ENCODE assay signal across 25 mouse cellular contexts in the genomic region with DNA sequence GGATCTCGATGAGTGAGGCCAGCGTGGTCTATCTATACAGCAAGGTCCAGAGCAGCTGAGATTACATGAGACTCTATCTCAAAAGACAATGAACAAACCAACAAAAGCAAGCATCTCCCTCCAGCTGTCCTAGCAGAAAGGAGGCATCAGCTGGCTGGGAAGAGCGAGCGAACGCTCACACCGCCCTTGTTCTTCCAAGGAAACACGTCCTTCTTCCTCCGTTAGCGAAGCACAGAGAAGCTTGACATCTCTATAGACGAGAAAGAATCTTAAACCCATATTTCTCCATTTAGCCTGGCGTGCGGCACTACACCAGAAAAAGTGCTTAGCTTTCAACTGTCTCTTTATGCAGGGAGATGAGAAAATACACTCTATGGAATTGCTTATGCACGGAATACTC. TPM values are rescaled to one million over a fixed set of nuclear protein-coding genes. Genes with fewer than 3 reads are reported as not detected.
DNase-seq lines count a peak whose midpoint lies in the region; ATAC-seq and TF ChIP-seq lines count a peak whose summit lies in the region.
"Had no signal": no experiment of that assay in that cellular context is flagged by ENCODE, and none has a peak within 500 bp of the region (broad histone marks: within the 10 kb centered on the region; RNA-seq: fewer than 3 reads in every experiment).

No protein-coding gene starts in this region.

- 72% methylated on average over 13 of the region's 13 CpGs for WGBS in neural tube, embryonic 13.5 days
- 71% methylated on average over 13 of the region's 13 CpGs for WGBS in neural tube, embryonic 15.5 days

- no peak overlapping the region for H3K4me2 ChIP-seq in neural tube, embryonic 13.5 days
- no peak overlapping the region for H3K4me2 ChIP-seq in neural tube, embryonic 15.5 days
- H3K4me2 ChIP-seq: forebrain, embryonic 13.5 days; heart, embryonic 12.5 days; heart, embryonic 15.5 days; hindbrain, embryonic 15.5 days had no signal

- H3K4me1 ChIP-seq in neural tube, embryonic 13.5 days (replicated peaks): no peaks in the 10 kb centered on the region
- H3K4me1 ChIP-seq in neural tube, embryonic 15.5 days: no peaks in the 10 kb centered on the region
- H3K4me1 ChIP-seq: forebrain, embryonic 10.5 days; forebrain, embryonic 13.5 days; heart, embryonic 12.5 days; heart, embryonic 15.5 days; hindbrain, embryonic 10.5 days; hindbrain, embryonic 15.5 days had no signal

- DNase-seq in frontal cortex, postnatal 36 days (ENCODE audit: low spot score in 2 of 2): peak; percentile 36 to 60
- no peak for DNase-seq in frontal cortex, postnatal 10 days (ENCODE audit: low spot score in 2 of 2)
- no peak for DNase-seq in layer of hippocampus, adult 2 months (ENCODE audit: low spot score in 2 of 2)
- DNase-seq in layer of hippocampus, postnatal 14 days (ENCODE audit: low spot score in 2 of 2): no peak
- DNase-seq in thymus, postnatal 10 days (ENCODE audit: low spot score in 2 of 2): no peak
- DNase-seq: adrenal gland, adult 2 months; adrenal gland, postnatal 14 days; cerebellum, adult 11-12 months; cerebellum, adult 8-10 months; cerebellum, postnatal 10 days; cerebellum, postnatal 36 days; gastrocnemius, postnatal 10 days; gastrocnemius, postnatal 36 days; heart, postnatal 10 days; heart, postnatal 36 days had no signal

- no peak for ATAC-seq in neural tube, embryonic 13.5 days (ENCODE audit: low read depth)
- ATAC-seq in neural tube, embryonic 15.5 days (ENCODE audit: low FRiP score): no peak
- ATAC-seq: CD4-positive, CD25-positive, alpha-beta regulatory T cell, adult 4 months; forebrain, embryonic 13.5 days; intestine, postnatal 0 days had no signal

- peaks cover 8% of the 10 kb centered on the region for H3K36me3 ChIP-seq in neural tube, embryonic 13.5 days
- H3K36me3 ChIP-seq in neural tube, embryonic 15.5 days: peaks cover 7% of the 10 kb centered on the region

- H3K9me3 ChIP-seq in neural tube, embryonic 13.5 days: no peaks in the 10 kb centered on the region
- H3K9me3 ChIP-seq in neural tube, embryonic 15.5 days (replicated peaks): no peaks in the 10 kb centered on the region
- H3K9me3 ChIP-seq: forebrain, embryonic 10.5 days; forebrain, embryonic 13.5 days; heart, embryonic 12.5 days; heart, embryonic 15.5 days; hindbrain, embryonic 10.5 days; hindbrain, embryonic 15.5 days had no signal

- no peak for TF ChIP-seq CTCF in layer of hippocampus, adult 2 months (conservative IDR thresholded peaks at IDR 0.05)

- peak overlapping the region; percentile 76 for H3K27ac ChIP-seq in layer of hippocampus, adult 2 months
- peak overlapping the region; percentile 46; the same call in 1 of the 2 replicates for H3K27ac ChIP-seq in neural tube, embryonic 13.5 days (replicated peaks)
- no peak overlapping the region for H3K27ac ChIP-seq in neural tube, embryonic 15.5 days (replicated peaks)
- H3K27ac ChIP-seq: forebrain, embryonic 10.5 days; forebrain, embryonic 13.5 days; heart, embryonic 15.5 days; hindbrain, embryonic 10.5 days; hindbrain, embryonic 15.5 days had no signal

- H3K9ac ChIP-seq in neural tube, embryonic 13.5 days: no peak overlapping the region
- no peak overlapping the region for H3K9ac ChIP-seq in neural tube, embryonic 15.5 days (replicated peaks)
- H3K9ac ChIP-seq: forebrain, embryonic 13.5 days; heart, embryonic 12.5 days; heart, embryonic 15.5 days; hindbrain, embryonic 15.5 days had no signal

- no peaks in the 10 kb centered on the region for H3K27me3 ChIP-seq in neural tube, embryonic 13.5 days
- H3K27me3 ChIP-seq in neural tube, embryonic 15.5 days (replicated peaks): no peaks in the 10 kb centered on the region
- H3K27me3 ChIP-seq: forebrain, embryonic 13.5 days; heart, embryonic 12.5 days; heart, embryonic 15.5 days; hindbrain, embryonic 15.5 days had no signal

- H3K4me3 ChIP-seq in layer of hippocampus, adult 2 months: no peak overlapping the region
- H3K4me3 ChIP-seq in neural tube, embryonic 13.5 days: no peak overlapping the region
- H3K4me3 ChIP-seq in neural tube, embryonic 15.5 days (replicated peaks): no peak overlapping the region
- H3K4me3 ChIP-seq: forebrain, embryonic 10.5 days; forebrain, embryonic 13.5 days; heart, embryonic 12.5 days; heart, embryonic 15.5 days; hindbrain, embryonic 10.5 days; hindbrain, embryonic 15.5 days had no signal

RNA-seq across cellular contexts. Expression of a gene that starts 26.4 kb away (rescaled TPM):
- total RNA-seq in layer of hippocampus, adult 2 months (2021): 10 to 100 TPM; 93.3 to 98.1 TPM
- 10 to 100 TPM; 74.8 to 75.6 TPM for total RNA-seq in layer of hippocampus, postnatal 14 days (2021)
- polyA plus RNA-seq in neural tube, embryonic 13.5 days (2015; fragmentation: Nextera tagmentation; extraction: Ambion mirVana): 201 and 208 TPM in 2 replicates
- polyA plus RNA-seq in neural tube, embryonic 15.5 days (2015; fragmentation: Nextera tagmentation; extraction: Ambion mirVana): 121 and 123 TPM in 2 replicates

RNA-seq across cellular contexts. Expression of a gene that starts 47.7 kb away (rescaled TPM):
- 100 to 1,000 TPM; 140 to 148 TPM for total RNA-seq in layer of hippocampus, adult 2 months (2021)
- total RNA-seq in layer of hippocampus, postnatal 14 days (2021): 100 to 1,000 TPM; 102 to 116 TPM
- polyA plus RNA-seq in neural tube, embryonic 13.5 days (2015; fragmentation: Nextera tagmentation; extraction: Ambion mirVana): 12.1 and 14.6 TPM in 2 replicates
- 10.4 and 11.3 TPM in 2 replicates for polyA plus RNA-seq in neural tube, embryonic 15.5 days (2015; fragmentation: Nextera tagmentation; extraction: Ambion mirVana)

Comparison
In these comparisons a context has a peak if more than half of its experiments do, and no peak if none do; other contexts are left out.
1. DNase-seq: peak in frontal cortex, postnatal 36 days (2 of 2); none in frontal cortex, postnatal 10 days (0 of 2), layer of hippocampus, adult 2 months (0 of 2), layer of hippocampus, postnatal 14 days (0 of 2) and thymus, postnatal 10 days (0 of 2).